Mouse (Mus musculus) liver, postnatal 0 days (tissue): ENCODE measurements around the gene Ndufs8. TPM values are rescaled to one million over a fixed set of nuclear protein-coding genes. Genes with fewer than 3 reads are reported as not detected.
A peak's percentile ranks its signal among the peaks of the same experiment; 100 is the strongest.

Experiments
- ATAC-seq: fragments of 200-750 bp; cut with Nextera tagmentation; 2 replicates; pipeline ENCODE4 v1.8.0; 2017; ENCODE audit warnings: mild to moderate bottlenecking, moderate library complexity
- DNase-seq: peaks from one replicate; pipeline ENCODE4 v3.0.0-alpha.2; 2016
- H3K27ac ChIP-seq: fragments of 300-500 bp; sonication (generic); 2 replicates; pipeline ENCODE4 v1.5.1; 2014; ENCODE audit warnings: antibody characterized with exemption, moderate library complexity, mild to moderate bottlenecking, low read depth
- H3K27me3 ChIP-seq: fragments of 300-500 bp; sonication (generic); 2 replicates; pipeline ENCODE4 v1.6.1; 2014; ENCODE audit warnings: low read length, control low read depth, mixed read lengths; ENCODE audit not compliant: insufficient read depth
- H3K36me3 ChIP-seq: fragments of 300-500 bp; sonication (generic); replicated peaks from 2 replicates; pipeline ENCODE4 v1.6.1; 2014; ENCODE audit warnings: mild to moderate bottlenecking, control low read depth, low read length, moderate library complexity, mixed read lengths; ENCODE audit not compliant: insufficient read depth
- H3K4me1 ChIP-seq: fragments of 300-500 bp; sonication (generic); 2 replicates; pipeline ENCODE4 v1.6.1; 2014; ENCODE audit warnings: antibody characterized with exemption, mild to moderate bottlenecking, control low read depth; ENCODE audit not compliant: insufficient read depth
- H3K4me2 ChIP-seq: fragments of 300-500 bp; sonication (generic); 2 replicates; pipeline ENCODE4 v1.6.1; 2014; ENCODE audit warnings: low read depth, mild to moderate bottlenecking, low read length, moderate library complexity, mixed read lengths
- H3K4me3 ChIP-seq: fragments of 300-500 bp; sonication (generic); 2 replicates; pipeline ENCODE4 v1.5.1; 2014; ENCODE audit warnings: low read depth, low read length
- H3K9ac ChIP-seq: fragments of 300-500 bp; sonication (generic); replicated peaks from 2 replicates; pipeline ENCODE4 v1.6.1; 2014; ENCODE audit warnings: mild to moderate bottlenecking, moderate library complexity
- H3K9me3 ChIP-seq: fragments of 300-500 bp; sonication (generic); 2 replicates; pipeline ENCODE4 v1.6.1; 2016; ENCODE audit warnings: mild to moderate bottlenecking, control low read depth, low read length, mixed read lengths
- CTCF ChIP-seq: sonication (generic); IDR thresholded peaks from 2 replicates; pipeline ENCODE4 v1.5.1; 2016; ENCODE audit warnings: antibody characterized with exemption, low read depth
- EP300 ChIP-seq: IDR thresholded peaks from 2 replicates; pipeline ENCODE4 v1.6.1; 2016; ENCODE audit warnings: antibody characterized with exemption, low read depth, mild to moderate bottlenecking
- WGBS: fragments of 180-500 bp; shearing (Covaris S2); extraction: QIAGEN DNeasy Blood & Tissue Kit; methylation state at CpG from one replicate; pipeline ENCODE4 v1.1.7; 2014; ENCODE audit not compliant: insufficient replicate concordance; 5-methylcytosine and 5-hydroxymethylcytosine counted together
- polyA plus RNA-seq: library from polyadenylated mRNA; unstranded; fragments of >200 nt; fragmentation: Nextera tagmentation; extraction: Ambion mirVana; gene quantifications from 2 replicates; pipeline ENCODE4 v1.2.1, GENCODE M21; 2015

Gene Ndufs8
- polyA plus RNA-seq, 1 experiment from 2014 or later, result 167 TPM

- Histone ChIP-seq H3K4me2 (no peak overlapping the region), H3K4me3 (no peak overlapping the region), H3K27ac (0 out of 2 replicates have a peak overlapping the region, but pooled peaks have one; percentile 6), H3K9ac (no peak overlapping the region), H3K27me3 (no peaks in the 10 kb centered on the region), H3K4me1 (peaks cover 18% of the 10 kb centered on the region), H3K9me3 (no peaks in the 10 kb centered on the region), H3K36me3 (peaks cover 20% of the 10 kb centered on the region)
- 50% methylated on average over 2 of the region's 2 CpGs for WGBS
- TF ChIP-seq CTCF (no peak), EP300 (no peak)
- ATAC-seq, result no peak; the same call in 1 of the 2 replicates
- no peak for DNase-seq
Observed at GRCm38 (mm10) chr19:3862713-3863112, 49.9 kb downstream of the Ndufs8 start.

Other genes with a start within 250 kb of the Ndufs8 start
- 2.7 and 3.6 TPM in 2 replicates for gene Lrp5, start 226.2 kb downstream of the Ndufs8 start, polyA plus RNA-seq
- gene 1810055G02Rik, start 204.5 kb downstream of the Ndufs8 start, polyA plus RNA-seq, result 48.2 and 52.7 TPM in 2 replicates
- gene Kmt5b, start 145.4 kb downstream of the Ndufs8 start, polyA plus RNA-seq, result 4.7 and 6.2 TPM in 2 replicates
- 24.8 and 48.6 TPM in 2 replicates for gene Chka, start 61.0 kb downstream of the Ndufs8 start, polyA plus RNA-seq
- 28.1 and 29.7 TPM in 2 replicates for gene Tcirg1, start 5.6 kb downstream of the Ndufs8 start, polyA plus RNA-seq
- 9.5 TPM in 2 replicates for gene Aldh3b1, start 17.0 kb upstream of the Ndufs8 start, polyA plus RNA-seq
- 42.6 and 48.1 TPM in 2 replicates for gene Unc93b1, start 22.4 kb upstream of the Ndufs8 start, polyA plus RNA-seq
- 0.04 and 0.13 TPM in 2 replicates for gene Aldh3b3, start 45.9 kb upstream of the Ndufs8 start, polyA plus RNA-seq
- gene Aldh3b2, start 59.6 kb upstream of the Ndufs8 start, polyA plus RNA-seq, result 0.09 and 0.11 TPM in 2 replicates
- 19.3 and 22.0 TPM in 2 replicates for gene Acy3, start 73.8 kb upstream of the Ndufs8 start, polyA plus RNA-seq
- gene Tbx10, start 80.0 kb upstream of the Ndufs8 start, polyA plus RNA-seq, result not detected in 2 replicates
- 22.0 and 23.0 TPM in 2 replicates for gene Nudt8, start 87.8 kb upstream of the Ndufs8 start, polyA plus RNA-seq
- gene Gm49405, start 87.9 kb upstream of the Ndufs8 start, polyA plus RNA-seq, result 0.26 and 0.49 TPM in 2 replicates
- gene Doc2g, start 90.5 kb upstream of the Ndufs8 start, polyA plus RNA-seq, result 0.36 and 0.74 TPM in 2 replicates
- 171 and 172 TPM in 2 replicates for gene Ndufv1, start 100.0 kb upstream of the Ndufs8 start, polyA plus RNA-seq
- gene Gstp1, start 125.2 kb upstream of the Ndufs8 start, polyA plus RNA-seq, result 428 and 442 TPM in 2 replicates
- 5.8 and 6.4 TPM in 2 replicates for gene Gstp2, start 133.2 kb upstream of the Ndufs8 start, polyA plus RNA-seq
- 64.5 and 67.3 TPM in 2 replicates for gene Gstp3, start 146.8 kb upstream of the Ndufs8 start, polyA plus RNA-seq
- gene Cabp2, start 168.8 kb upstream of the Ndufs8 start, polyA plus RNA-seq, result 0.38 and 0.43 TPM in 2 replicates
- gene Cdk2ap2, start 184.4 kb upstream of the Ndufs8 start, polyA plus RNA-seq, result 91.2 and 91.9 TPM in 2 replicates
- gene Pitpnm1, start 187.2 kb upstream of the Ndufs8 start, polyA plus RNA-seq, result 6.6 and 7.4 TPM in 2 replicates
- gene Aip, start 213.1 kb upstream of the Ndufs8 start, polyA plus RNA-seq, result 23.1 and 26.8 TPM in 2 replicates
- gene Gpr152, start 227.0 kb upstream of the Ndufs8 start, polyA plus RNA-seq, result not detected in 2 replicates
- gene Cabp4, start 231.3 kb upstream of the Ndufs8 start, polyA plus RNA-seq, result 0.11 and 0.15 TPM in 2 replicates
- gene Coro1b, start 235.8 kb upstream of the Ndufs8 start, polyA plus RNA-seq, result 63.0 and 64.4 TPM in 2 replicates
- gene Ptprcap, start 240.8 kb upstream of the Ndufs8 start, polyA plus RNA-seq, result 35.7 and 35.8 TPM in 2 replicates